8 mouse cellular contexts compared by ENCODE assay signal in the genomic region with DNA sequence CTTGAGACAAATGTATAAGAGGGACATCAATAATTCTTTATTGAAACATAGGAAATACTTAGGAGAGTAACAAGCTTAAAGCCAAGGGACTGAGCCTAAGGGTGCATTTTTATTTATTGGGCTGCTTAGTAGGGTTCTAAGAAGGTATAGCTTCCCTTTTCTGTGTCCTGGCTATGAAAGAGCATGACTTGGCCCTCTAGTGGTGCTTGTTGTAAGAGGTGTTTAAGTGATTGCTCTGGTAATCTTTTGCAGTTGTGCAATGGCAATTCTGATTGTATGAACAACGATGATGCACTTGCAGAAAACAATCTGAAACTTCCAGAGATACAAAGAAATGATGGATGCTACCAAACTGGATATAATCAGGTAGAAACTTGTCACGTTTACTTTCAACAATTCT. TPM values are rescaled to one million over a fixed set of nuclear protein-coding genes. Genes with fewer than 3 reads are reported as not detected.
A peak's percentile ranks its signal among the peaks of the same experiment; 100 is the strongest.
DNase-seq lines count a peak whose midpoint lies in the region.

No protein-coding gene starts in this region.

- DNase-seq in cerebellum, postnatal 10 days: peak; percentile 20 to 38
- no peak for DNase-seq in cerebellum, postnatal 36 days
- DNase-seq in layer of hippocampus, adult 9-11 months: peak; percentile 13
- no peak for DNase-seq in layer of hippocampus, postnatal 25 days (ENCODE audit: extremely low spot score in 1 of 2, low spot score in 1 of 2)
- peak; percentile 42 for DNase-seq in ES-CJ7 (ENCODE audit: low read depth, low spot score)
- DNase-seq in induced T-regulatory cell, adult 2 months (ENCODE audit: low read depth): peak; percentile 37
- no peak for DNase-seq in neural tube, embryonic 10.5 days (ENCODE audit: extremely low spot score, low spot score)
- no peak for DNase-seq in frontal cortex, postnatal 36 days (ENCODE audit: low spot score in 2 of 2)

RNA-seq across cellular contexts. Expression of a gene that starts 1.7 kb away (rescaled TPM):
- not detected for total RNA-seq in layer of hippocampus, postnatal 25 days (2021)

RNA-seq across cellular contexts. Expression of a gene that starts 58.8 kb away (rescaled TPM):
- total RNA-seq in layer of hippocampus, postnatal 25 days (2021): 1 to 10 TPM; 6.4 to 6.6 TPM

Comparison
In these comparisons a context has a peak if more than half of its experiments do, and no peak if none do; other contexts are left out.
1. DNase-seq: peak in cerebellum, postnatal 10 days (2 of 2), layer of hippocampus, adult 9-11 months (single experiment), ES-CJ7 (single experiment) and induced T-regulatory cell, adult 2 months (single experiment); none in cerebellum, postnatal 36 days (0 of 2), layer of hippocampus, postnatal 25 days (0 of 2), neural tube, embryonic 10.5 days (single experiment) and frontal cortex, postnatal 36 days (0 of 2).